Mouse (Mus musculus) kidney, adult 11 months (tissue): Measurements from ENCODE around the gene Ptpre.
"Not testable (repeated sequence)": the region's sequence is repeated elsewhere in the genome, so short reads cannot be mapped to it uniquely, and the experiment has no call there.

Experiments
- DNase-seq: peaks from one replicate; pipeline ENCODE4 v3.0.0; 2022

Gene Ptpre

GRCm38 (mm10) chr7:135537341-135537901 is at the start of gene Ptpre:
Ptpre (plus strand) TSS chr7:135537481.
- DNase-seq, result peak; percentile 88

GRCm38 (mm10) chr7:135488214-135488810 is 49.0 kb upstream of the Ptpre start:
- DNase-seq, result no peak

DNA sequence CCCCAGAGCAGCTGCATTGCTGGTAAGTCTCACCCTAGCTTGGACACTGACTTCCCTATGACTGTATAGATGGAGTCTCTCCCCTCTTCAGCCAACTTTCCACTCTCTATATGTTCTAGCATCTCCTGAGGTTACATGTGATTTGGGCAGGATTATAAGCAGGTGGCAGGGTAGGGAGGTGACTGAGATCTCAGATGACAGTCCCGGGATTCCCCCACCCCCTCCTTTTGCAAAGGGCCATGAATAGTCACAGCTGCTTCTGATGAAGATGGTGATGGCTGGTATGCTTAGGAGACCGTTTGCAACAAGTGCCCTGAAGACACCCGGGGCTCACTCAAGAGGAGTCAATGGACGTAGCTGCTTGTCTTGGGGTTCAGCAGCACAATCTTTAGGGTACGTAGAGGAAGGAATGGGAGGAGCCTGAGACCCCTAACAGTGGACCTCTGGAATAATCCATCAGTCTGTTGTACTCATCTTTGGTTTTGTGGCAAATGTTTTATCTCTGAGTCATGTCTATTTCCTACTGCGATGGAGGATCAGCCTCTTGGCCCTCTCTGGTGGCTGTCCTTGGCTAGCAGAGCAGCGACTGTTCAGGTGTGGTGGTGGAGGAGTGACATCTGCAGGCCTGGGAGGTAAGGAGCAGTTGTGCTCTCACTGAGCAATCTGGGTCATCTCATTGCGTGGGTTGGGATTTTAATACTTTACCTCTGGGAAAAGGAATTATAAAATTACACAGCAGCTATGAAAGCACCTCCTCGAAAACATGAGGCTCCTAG is 47.4 kb upstream of the Ptpre start:
- no peak for DNase-seq

GRCm38 (mm10) chr7:135490500-135490886 is 46.8 kb upstream of the Ptpre start:
- no peak for DNase-seq

- no peak for DNase-seq
These were observed 42.0 kb upstream of the Ptpre start for GRCm38 (mm10) chr7:135495303-135495702.

- DNase-seq, result no peak
These were observed 38.6 kb upstream of the Ptpre start for GRCm38 (mm10) chr7:135498565-135499186.

DNA sequence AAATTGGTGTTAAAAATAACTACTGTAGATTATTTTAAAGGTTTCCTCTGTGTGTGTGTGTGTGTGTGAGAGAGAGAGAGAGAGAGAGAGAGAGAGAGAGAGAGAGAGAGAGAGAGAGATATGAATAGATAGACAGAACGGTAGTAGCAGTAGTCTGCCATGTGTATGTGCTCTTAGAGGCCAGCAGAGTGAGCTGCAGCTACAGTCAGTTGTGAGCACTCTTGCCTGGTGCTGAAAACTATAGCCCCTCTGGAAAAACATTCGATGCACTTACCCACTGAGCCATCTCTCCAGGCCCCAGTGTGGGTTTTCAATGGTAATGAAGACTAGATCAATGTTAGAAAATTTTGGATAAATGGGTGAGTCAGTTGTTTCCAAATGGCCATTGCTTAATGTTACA is 37.9 kb upstream of the Ptpre start:
- DNase-seq, result no peak

- DNase-seq, result not testable (repeated sequence)
These were observed 30.8 kb upstream of the Ptpre start for GRCm38 (mm10) chr7:135506506-135506905.

DNA sequence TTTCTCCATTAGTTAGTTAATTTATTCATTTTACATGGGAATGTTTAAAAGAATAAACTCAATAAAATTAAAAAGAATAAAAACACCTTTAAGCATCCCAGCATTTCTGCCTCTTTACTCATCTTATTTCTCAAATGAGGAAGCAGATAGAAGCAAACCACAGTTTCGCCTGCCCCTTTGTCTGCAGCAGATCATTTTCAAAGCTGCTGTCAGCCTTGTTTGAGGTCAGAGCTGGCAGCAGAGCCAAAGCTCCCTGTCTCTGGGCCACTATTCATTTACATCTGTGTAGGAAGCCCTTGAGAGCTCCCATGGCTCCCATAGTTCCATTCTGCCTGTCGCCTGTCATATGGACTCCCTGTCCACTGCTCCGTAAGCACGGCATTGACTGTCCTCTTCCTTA is 28.7 kb upstream of the Ptpre start:
- no peak for DNase-seq

DNA sequence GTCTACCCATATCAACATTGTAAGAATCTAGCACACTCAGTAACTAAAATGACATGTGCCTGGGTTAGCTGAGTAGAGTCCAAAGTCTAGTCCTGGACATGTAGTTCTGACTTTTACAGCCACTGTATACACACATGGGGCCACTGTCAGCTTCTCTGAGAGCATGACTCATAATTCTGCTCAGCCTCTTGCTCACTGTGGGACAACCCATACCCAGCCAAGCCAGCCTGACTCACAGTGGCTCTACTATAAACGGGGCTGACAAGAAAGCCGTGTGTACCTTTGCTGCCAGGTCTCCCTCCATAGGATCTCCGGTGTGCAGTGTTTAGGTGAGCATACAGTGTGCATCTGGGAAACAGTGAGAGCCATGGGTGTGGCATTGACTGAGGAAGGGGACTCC is 28.0 kb upstream of the Ptpre start:
- no peak for DNase-seq

DNA sequence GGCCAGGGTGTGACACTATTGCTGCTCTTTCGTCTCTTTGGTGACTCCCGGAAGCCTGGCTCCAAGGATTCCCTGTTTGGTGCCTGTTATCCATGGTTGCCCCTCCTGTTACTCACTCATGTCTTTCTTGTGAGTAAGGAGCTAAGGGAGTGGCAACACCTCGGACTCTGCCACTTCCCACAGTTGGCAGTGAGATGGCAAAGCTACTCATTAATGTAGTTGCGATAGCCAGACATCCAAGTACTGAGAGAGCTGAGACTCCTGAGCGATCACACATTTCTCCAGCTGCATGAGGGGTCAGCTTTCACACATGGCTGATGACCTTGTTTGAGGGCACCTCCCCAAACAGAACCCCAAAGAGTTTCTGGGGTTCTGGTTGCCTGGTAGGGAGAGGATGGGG is 26.9 kb upstream of the Ptpre start:
- DNase-seq, result peak; percentile 72

DNA sequence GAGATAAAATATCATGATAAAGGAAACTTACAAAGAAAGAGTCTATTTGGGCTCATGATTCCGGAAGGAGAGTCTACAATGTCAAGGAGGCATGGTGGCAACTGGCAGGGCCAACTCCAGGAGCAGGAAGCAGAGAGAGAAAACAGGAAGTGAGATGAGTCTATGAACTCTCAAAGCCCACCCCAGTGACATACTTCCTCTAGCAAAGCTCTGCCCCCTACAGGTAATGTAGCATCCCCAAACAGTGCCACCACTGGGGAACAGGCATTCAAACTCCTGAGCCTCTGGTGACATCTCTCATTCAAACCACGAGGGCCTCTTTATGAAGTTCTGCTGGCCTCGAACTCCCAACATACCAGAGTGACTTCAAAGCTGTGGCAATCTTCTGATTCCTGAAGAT is 25.6 kb upstream of the Ptpre start:
- no peak for DNase-seq

- no peak for DNase-seq
These were observed 20.1 kb upstream of the Ptpre start for GRCm38 (mm10) chr7:135517191-135517590.

GRCm38 (mm10) chr7:135520241-135520640 is 17.0 kb upstream of the Ptpre start:
- no peak for DNase-seq

DNA sequence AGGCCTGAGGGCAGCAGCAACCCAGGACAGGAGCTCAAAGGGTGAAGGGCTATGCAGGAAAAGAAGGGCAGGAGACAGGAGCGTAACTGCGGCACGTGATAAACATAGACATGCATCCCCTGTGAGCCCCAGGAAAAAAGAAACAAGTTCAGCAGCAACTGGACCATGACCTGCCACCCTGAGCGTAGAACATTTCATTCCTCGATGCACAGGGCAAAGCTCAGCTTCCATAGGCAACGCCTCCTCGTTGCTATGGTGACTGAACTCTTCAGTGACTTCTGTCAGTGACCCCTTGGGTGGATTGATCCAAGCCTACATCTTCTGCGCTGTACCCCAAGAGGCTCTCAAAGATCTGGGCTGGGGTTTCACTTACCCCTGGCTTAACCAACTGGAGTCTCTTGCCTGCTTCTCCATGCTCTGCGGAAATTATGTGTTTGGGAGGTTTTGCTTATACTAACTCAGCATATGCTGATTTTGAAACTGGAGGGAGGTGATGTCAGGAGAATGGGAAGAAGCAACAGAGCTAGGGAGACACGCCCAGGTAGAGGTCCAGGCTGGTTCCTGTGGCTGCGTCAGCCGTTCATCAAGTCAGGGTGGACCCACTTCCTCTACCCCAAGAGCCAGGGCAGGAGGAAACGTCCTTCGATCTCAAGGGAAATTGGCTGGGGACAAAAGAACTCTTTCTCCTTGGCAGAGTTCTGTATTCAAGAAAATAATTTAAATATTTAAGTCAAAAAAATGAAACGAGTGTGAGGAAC is 15.3 kb upstream of the Ptpre start:
- peak; percentile 90 for DNase-seq

GRCm38 (mm10) chr7:135523981-135524380 is 13.3 kb upstream of the Ptpre start:
- DNase-seq, result no peak

GRCm38 (mm10) chr7:135524424-135524967 is 12.8 kb upstream of the Ptpre start:
- DNase-seq, result peak; percentile 18

- DNase-seq, result no peak
These were observed 10.6 kb upstream of the Ptpre start for GRCm38 (mm10) chr7:135526574-135527152.

GRCm38 (mm10) chr7:135527169-135527568 is 10.1 kb upstream of the Ptpre start:
- no peak for DNase-seq

GRCm38 (mm10) chr7:135528515-135528914 is 8.8 kb upstream of the Ptpre start, which contains the start of gene Clrn3:
Clrn3 (minus strand) TSS chr7:135528654.
- DNase-seq, result peak; percentile 75

DNA sequence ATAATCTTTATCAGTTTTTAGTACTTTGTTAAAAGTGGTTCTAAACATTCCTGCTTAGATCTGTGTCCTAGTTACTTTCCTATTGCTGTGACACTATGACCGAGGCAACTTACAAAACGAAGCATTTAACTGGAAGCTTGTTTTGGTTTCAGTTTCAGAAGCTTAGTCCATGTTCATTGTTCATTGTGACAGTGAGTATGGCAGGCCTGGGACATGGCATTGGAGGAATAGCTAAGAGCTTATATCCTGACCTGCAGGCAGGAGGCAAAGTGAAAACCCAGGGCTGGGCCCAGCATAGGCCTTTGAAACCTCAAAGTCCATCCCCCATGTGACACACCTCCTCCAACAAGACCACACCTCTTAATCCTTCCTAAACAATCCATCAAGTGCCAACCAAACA is 8.2 kb upstream of the Ptpre start:
- DNase-seq, result no peak

DNA sequence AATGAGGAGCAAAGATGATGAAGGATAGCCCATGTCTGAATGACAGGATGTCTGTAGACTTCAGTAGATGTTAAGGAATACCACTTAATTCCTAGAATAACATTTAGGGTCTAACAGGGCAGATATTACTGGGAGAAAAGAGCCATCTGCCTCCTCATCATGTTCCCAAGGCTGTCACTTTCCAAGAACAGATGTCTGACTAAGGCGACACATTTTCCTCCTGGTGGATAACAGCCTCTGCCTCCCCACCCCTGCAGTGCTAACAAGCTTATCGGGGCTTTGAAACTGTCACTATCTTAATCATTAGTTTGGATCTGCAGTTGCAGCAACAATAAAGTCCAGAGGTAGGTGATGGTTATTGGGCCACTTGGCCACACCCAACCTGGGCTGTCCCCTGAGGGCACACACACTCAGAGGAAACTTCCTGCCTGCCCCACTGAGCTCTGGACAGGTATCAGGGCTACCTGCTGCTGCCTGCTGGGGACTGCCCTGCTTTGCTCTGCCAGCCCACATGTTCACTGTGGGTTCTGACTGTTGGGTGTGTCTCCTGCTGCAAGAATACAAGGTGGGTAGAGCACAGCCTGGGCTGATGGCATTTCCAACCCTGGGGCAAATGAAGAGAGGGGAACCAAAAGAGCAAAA is 2.6 kb upstream of the Ptpre start:
- DNase-seq, result no peak
